Mouse (Mus musculus): ENCODE results near the gene Col1a1.

GRCm38 (mm10) chr11:94937335-94937781, 1.3 kb downstream of the Col1a1 start:
- TF ChIP-seq RAD21 (IDR thresholded peaks at IDR 0.05; ENCODE audit: low read depth, low read length) (no peak), CTCF (conservative IDR thresholded peaks at IDR 0.05 in 1 of 2, IDR thresholded peaks at IDR 0.05 in 1 of 2; ENCODE audit: low read depth in 2 of 2, low read length in 2 of 2) (no peak), ZKSCAN1 (IDR thresholded peaks at IDR 0.05; ENCODE audit: borderline replicate concordance, low read depth, low read length) (no peak), NELFE (IDR thresholded peaks at IDR 0.05; ENCODE audit: low read depth, low read length) (no peak), NRF1 (IDR thresholded peaks at IDR 0.05; ENCODE audit: low read depth, low read length) (no peak), EP300 (IDR thresholded peaks at IDR 0.05; ENCODE audit: low read length) (no peak), ZNF384 (IDR thresholded peaks at IDR 0.05; ENCODE audit: low read depth, low read length) (no peak)
